Mouse (Mus musculus) thymus, postnatal 10 days (tissue): ENCODE measurements around the gene Tyw3.
A peak's percentile ranks its signal among the peaks of the same experiment; 100 is the strongest.
"Not testable (repeated sequence)": the region's sequence is repeated elsewhere in the genome, so short reads cannot be mapped to it uniquely, and the experiment has no call there.

Experiments
- DNase-seq, 2 experiments: peaks; one replicate each; pipeline ENCODE4 v3.0.0; 2021; ENCODE audit warnings: low spot score in 2 of 2

Gene Tyw3

DNA sequence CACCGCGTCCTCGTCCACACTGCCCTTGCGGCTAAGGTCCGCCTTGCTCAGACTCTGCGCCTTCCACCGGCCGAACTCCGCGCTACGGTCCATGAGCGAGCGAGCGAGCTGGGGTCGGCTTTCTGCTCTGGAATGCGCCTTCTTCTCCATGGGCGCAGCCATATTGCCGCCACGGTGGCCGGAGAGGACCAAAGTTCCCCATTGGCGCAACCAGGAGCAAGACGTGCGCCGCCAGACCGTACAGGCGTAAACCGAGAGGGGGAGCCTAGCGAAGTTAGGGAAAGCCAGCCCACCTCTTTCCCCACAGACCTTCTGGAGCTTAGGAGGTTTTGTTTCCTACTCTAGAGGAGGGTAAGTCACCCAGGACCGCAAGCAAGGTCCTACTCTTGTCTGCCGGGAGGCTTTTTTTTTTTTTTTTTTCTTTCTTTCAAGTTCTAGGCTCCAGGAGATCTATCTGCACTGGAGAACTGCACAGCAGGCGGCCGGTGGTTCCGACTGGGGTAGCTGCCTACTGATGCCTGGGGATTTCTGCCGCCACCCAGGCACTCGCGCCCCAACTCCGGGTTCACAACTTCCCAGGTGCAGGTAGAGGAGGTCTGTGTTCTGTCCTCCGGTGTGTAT is at the start of gene Tyw3:
Tyw3 (minus strand) TSS at position 171 of the 621 bp plus-strand sequence.
- DNase-seq = peak; percentile 94 to 96

DNA sequence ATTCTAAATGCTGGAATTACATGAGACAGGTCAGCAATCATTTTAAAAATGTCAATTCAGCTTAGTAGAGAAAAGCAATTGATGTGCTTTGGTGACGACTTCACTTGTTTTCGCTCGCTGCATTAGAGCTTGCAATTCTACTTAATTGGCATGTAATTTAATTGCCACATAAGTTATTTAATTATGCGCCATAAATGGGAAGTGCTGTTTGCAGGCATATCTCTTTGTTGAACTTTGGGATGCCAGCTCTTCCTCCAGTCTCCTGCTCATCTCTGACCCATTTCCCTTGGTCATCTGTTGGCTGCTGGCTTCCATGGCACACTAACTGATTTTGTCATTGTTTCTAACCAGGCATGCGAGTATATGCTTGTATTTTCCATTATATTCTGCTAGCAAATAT is 36.2 kb upstream of the Tyw3 start:
- no peak for DNase-seq

DNA sequence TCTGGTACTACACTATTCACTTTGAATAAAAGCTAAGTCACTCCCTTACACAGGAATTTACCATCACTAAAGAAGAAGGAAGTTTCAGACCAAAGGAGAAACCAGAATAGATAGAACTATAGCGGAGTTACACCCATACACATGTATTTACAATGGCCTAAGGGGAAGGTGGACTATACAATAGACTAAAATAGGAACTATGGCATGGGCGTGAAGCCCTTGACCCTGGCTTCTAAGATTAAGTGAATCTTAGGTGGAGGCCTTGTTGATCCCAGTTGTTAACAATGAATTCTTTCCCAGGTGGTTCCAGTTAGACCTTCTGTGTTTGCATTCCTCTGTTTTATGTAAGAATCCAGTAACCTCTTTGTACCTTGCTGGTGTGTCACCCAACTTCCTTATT is 34.4 kb upstream of the Tyw3 start:
- DNase-seq = not testable (repeated sequence)

DNA sequence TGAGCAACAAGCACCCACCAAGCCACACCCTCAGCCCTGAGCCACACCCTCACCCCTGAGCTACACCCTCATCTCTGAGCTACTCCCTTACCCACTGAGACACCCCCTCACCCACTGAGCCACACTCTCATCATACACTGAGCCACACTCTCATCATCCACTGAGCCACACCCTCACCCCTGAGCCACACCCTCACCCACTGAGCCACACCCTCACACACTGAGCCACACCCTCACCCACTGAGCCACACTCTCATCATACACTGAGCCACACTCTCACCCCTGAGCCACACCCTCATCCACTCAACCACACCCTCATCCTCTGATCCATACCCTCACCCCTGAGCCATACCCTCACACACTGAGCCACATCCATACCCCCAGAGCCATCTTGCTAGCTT is 31.4 kb upstream of the Tyw3 start:
- no peak for DNase-seq

DNA sequence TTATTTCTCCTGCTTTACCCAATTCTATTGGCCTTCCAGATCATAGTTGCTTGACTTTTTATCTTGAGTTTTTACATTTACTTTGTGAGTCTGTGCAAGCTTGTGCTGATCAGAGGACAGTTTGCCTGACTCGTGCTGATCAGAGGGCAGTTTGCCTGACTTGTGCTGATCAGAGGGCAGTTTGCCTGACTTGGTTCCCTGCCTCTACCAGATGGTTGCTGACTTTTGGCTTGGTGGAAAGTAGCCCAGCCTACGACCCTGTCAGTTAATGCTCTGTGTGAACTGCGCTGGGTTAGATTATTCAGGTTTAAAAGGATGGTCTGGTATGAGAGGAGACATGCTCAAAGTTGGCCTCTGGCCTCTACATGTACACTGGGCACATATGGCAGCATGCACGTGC is 19.2 kb upstream of the Tyw3 start:
- DNase-seq = no peak

DNA sequence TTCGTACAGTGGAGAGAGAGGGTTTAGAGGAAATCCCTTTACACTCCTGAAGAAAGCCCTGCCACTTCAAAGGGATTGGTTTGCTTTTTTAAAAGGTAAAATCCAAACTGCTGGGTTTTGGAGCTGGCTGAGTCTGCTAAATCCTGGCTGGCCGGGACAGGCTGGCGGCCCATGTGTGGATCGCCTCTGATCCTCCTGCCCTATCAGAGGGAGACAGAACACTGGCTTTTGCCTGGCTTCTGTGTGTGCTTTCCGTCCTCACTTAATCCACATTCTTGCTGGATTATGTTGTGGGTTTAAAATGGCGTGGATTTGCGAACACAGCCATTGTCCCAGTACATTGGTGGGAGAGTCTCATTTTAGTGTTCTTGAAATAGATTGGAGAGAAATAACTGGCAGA is 18.4 kb upstream of the Tyw3 start:
- no peak for DNase-seq

DNA sequence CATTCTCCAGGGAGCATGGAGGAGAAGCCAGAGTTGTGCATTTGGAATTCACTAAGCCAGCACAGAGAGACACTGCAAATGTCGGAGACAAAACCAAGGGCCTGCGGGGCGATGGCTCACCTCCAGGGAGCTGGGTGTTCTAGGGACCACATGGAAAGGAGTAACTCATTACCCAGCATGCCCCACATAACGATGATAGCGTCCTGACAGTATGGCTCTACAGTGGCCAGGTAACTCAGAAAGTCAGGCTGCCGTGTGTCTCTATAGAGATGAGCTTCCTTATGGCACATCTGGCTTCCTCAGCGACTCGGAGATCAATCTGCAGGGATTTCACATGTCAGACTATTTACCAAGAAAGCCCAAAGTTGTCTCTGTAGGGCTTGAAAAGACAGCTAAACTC is 17.9 kb upstream of the Tyw3 start:
- DNase-seq = no peak

DNA sequence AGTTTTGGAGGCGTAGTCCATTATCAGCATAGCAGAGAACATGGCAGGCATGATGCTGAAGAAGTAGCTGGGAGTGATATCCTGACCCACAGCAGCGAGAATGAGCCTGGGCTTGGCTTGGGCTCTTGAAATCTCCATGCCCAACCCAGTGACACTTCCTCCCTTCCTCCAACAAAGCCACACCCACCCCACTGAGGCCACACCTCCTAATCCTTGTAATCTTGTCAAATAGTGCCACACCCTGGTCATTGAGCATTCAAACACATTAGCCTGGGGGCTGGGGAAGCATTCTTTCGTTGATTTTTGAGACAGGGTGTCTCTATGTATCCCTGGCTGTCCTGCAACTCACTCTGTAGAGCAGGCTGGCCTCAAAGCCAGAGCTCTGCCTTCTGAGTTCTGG is 15.0 kb upstream of the Tyw3 start:
- no peak for DNase-seq

DNA sequence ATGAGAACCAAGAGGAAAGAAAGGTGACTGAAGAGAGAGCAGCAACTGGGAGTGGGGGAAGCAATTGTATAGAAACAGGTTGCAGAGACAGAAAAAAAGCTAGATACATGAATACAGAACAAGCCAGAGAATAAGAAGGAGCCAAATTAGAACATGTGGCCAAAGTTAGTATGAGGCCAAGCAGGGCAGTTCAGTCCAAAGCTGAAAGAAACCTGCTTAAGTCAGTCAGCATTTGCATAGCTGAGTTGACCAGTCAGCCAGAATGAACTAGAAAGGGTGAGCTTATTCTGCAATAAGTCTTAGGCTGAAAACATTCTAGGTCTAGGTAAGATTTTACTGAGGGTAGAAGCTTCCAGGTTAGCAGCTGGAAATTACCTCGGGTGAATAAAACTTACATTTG is 11.0 kb upstream of the Tyw3 start:
- no peak for DNase-seq

DNA sequence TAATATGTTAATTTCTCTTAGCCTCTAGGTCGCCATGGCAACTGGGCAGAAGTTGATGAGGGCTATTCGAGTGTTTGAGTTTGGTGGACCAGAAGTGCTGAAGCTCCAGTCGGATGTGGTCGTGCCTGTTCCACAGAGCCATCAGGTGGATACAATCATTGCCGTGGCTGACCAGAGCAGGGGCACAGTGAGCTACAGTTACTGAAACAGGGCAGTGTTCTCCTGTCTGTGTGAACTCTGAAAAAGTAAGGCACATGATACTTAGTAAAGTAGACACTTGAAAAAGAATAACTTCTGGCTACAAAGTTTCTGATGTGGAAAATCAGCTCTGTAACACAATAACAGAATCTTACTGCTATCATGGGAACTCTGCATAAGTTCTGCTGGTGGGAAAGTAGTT is 8.0 kb upstream of the Tyw3 start:
- DNase-seq = no peak

DNA sequence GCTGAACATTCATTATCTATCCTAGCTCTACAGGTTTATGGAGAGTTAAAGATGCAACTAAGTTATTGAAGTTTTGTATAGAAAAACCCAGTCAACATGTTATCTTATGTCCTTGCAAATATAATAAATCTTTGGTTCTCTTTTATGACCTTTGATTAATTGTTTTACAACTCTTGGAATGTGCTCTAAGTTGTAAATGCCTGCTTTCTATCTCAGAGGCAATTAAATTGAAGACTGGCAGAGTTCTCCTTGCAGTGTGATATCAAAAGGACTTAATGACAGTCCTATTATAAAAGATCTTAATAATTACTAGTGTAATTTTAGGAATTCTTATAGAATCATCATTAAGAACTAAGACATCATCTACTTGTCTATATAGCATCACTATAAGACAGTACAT is 5.2 kb upstream of the Tyw3 start:
- no peak for DNase-seq

DNA sequence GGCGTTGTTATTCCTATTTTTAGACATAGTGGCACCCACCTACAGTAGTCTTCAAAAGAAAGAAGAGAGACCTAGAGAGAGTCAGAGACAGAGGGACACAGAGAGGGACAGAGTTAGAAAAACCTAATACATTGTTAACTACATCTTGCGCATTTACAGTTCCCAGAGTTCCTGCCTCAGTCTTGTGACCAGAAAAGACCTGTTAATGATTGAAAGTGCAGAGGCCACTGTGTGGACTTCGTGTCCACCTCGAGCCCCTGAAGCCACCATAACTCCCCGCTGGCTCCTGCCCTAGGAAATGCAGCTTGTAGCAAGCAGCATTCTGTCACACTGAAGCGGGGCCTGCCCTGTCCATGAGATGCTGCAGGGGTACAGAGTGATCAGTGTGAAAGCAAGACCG is 657 bp upstream of the Tyw3 start:
- DNase-seq = peak in 1 of 2 experiments; percentile 13

DNA sequence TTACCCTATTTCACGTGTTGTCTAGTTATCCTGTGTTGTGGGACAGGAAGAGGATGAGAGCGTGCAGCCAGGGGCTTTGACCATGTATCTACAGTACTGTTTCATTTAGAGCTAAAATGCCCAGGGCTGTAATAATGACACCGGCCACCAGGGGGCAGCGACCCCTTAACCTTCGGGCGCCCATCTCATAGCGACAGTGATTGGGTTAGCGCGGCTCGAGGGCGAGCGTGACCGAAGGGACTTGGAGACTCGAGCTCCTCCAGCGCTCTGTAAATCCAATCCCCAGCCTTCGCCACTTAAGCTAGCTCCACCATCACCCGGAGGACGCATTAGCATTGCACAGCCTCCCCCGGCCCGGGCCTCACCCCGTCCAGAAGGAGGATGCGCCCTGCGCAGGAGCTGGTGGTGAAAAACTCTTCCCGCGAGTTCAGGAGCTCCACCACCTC is 393 bp downstream of the Tyw3 start, which contains the start of gene Cryz:
Cryz (plus strand) TSS at position 224 of the 446 bp plus-strand sequence.
- DNase-seq = peak; percentile 82 to 88

DNA sequence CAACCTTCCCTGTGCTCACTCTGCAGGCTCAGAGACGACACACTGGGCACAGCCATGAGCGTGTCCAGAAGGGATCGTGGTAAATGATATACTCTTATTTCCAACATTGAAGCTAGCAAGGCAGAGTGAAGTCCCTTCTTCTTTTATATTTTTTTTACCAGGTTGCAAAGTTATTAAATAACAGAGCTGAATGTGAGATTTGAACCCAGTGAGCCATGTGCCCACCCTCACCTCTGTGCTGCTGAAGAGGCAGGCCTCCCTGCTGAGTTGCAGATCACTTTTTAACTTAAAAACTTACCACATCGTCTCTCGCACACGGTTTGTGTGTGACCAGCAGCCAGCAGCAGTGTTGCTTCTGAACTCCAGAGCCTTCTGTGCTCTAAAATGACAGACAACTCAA is 2.7 kb downstream of the Tyw3 start:
- DNase-seq = no peak

DNA sequence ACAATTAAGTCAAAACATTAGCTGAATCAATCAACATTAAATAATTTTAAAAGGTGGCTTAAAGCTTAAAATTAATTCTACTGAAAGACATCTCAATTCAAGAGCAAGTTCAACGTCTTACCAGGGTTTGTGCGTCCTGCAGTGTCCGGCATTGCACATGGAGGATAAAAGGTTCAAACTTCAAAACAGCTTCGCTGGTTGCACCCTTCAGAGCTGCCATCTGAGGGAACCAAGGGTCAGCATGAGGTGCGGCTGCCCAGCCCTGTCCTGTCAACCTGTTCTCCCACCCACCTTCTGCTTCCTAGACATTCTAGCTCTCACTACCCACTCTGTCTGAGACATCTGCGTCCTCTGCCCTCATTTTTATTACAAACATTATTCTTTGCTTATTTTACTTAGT is 3.3 kb downstream of the Tyw3 start:
- no peak for DNase-seq

DNA sequence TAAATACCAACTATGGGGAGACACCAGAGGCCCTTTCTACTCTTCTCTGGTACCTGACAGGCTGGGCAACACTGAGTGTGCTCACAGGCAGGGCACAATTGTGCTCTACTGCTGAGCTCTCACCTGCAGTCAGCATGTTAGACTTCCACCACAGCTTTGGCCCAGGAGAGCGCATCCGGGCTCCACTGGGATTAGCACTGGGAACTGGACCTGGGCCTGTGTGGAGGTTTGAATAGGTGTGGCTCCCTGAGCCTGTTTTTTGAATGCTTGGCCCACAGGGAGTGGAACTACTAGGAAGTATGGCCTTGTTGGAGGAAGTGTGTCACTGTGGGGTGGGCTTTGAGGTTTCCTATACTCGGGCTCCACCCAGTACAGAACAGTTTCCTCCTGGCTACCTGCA is 5.3 kb downstream of the Tyw3 start:
- DNase-seq = no peak

DNA sequence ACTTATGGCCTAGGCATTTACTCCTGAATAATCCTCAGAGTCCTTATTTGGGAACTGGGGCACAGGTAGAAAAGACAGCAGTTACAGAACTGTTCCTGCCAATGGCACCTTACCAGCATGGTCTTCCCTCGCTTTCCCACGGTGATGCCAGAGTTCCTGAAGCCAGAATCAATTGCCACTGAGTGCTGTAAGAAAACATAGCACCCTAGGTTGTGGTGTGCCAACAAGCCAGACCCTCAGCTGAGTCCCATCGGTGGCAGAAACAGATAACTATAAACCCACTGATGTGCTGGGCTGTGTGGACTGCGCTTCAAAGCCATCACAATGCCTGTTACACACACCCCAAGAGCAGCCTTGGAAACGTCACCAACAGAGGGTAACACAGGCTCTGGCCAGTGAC is 5.9 kb downstream of the Tyw3 start:
- DNase-seq = no peak

DNA sequence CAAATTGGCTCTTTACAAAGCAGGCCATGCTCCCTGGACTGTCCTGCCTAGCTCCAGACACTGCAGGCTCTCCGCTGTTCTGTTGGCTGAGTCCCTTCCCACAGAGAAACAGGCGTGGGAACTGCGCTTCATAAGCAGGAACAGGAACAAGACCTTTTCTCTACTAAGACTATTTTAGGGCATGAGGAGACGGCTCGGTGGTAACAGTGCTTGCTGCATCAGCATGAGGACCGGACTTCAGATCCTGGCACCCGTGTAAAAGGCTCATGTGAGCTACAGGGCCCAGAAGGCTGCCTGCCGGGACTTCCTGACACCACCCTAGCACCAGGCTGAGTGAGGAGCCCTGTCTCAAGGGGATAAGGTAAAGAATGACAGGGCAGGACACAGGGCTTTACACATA is 12.6 kb downstream of the Tyw3 start:
- DNase-seq = no peak

DNA sequence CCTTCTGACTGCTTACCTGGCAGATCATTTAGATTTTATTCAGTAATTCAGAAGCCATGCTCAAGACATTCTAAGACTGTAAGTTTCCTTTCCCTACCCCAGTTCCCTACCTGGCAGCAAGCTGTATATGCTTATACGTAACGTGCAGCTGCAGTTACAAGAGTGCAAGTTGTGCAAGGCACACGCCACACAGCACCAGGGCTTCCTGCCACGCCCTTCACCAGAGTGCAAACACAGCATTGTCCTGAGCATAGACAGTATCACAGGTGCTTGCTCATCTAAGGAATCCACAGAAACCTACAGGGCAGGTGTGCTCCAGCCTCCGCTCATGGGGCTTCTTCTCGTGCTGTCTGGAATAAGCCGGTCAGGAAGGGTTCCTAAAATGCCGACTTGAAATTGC is 19.0 kb downstream of the Tyw3 start:
- no peak for DNase-seq

DNA sequence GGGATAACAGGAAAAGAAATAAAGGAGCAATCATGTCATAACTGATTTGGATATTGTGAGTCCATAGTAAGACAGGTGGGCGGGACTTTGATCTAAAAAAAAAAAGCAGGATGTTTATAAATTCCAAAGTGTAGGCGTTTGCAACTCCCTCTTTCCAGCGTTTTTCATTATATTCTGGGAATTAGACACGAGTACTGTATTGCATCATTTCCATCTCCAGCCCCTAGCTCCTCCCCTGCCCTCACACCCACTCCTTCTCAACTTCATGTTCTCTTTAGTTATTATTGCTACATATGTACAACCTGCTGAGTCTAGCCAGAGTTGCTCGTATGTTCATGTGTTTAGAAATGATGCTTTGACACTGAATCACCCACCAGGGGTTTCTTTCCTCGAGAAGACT is 23.2 kb downstream of the Tyw3 start:
- DNase-seq = no peak

DNA sequence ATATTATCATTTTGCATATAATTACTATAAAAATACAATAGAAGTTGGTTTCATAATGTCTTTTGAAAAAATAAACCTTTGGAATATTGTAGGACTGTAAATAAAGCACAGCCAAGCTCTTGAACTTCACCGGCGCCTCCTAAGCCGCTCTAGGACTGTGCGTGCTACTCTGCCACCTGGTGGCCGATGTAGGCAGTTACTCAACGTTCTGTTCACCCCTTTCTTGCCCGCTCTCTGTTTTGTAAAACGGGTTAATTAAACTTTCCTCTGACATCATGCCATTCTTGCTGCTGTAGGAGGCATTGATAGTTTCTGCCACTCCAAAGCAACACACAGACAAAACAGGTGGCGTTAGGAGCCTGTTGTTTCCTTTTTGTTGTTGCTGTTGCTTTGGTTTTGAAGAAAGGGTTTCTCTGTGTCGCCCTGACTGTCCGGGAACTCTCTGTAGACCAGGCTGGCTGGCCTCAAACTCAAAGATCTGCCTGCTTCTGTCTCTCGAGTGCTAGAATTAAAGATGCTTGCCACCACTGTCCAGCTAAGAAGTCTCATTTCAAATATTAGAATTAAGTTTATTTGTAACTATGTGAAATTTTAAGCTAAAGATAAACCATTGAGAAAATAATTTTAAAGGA is 24.4 kb downstream of the Tyw3 start:
- peak in 1 of 2 experiments; percentile 58 for DNase-seq

DNA sequence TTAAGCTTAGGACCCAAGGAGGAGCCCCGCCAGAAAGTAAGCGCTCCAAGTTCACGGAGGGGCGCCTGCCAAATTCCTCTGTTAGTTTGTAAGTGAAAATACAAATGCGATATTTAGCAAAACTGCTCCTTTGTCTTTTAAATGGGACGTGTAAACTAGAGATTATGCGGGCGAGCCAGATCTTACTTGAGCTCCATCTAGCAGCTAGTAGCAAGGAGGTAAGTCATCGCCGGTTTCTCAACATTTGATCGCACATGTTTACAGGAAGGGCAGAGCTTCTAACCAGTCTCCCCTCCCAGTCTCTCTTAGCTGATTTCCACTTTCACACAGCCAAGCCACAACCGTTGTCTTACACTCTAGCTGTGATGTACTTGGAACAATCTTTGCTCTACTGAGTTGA is 26.1 kb downstream of the Tyw3 start:
- DNase-seq = no peak

DNA sequence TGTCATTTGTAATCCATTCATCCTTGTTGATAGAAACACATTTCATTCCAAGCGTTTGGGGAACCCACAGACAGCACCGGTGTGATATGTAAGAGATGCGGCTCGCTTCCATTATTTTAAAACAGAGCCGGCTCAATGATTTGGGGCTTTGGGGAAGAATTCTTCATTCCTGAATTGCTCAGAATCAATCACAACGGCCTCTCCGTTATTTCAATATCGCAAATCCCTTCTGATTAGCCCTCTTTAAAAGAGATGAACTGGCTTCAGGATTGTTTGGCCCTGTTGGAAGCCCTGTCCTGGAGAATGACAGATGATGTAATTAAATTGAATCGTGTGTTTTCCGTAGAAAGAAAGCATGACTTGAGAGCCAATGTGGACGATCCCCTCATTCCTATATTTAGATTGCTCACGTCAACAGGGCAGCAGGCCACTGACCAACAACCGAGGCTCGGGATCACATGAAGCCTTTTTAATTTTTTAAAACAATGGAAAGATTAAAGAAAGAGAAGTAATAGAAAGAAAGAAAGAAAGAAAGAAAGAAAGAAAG is 26.8 kb downstream of the Tyw3 start:
- DNase-seq = no peak

DNA sequence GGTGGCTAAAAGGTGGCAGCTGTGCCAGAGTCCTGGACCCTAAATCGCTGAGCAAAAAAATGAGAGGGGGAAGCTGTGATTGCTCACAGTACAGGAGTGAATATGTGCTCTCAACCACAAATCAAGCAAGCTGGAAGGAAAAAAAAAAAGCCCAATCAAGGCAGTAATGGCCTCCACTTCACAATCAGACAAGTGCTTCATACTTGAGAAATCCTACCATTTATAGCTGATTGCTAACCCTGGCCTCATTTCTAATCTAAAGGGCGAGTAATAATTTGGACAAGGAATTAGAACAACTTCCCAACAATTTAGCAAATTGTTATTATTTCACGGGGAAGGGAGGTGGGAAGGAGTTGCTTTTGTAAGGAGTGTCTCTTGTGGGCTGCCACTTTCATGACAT is 31.5 kb downstream of the Tyw3 start:
- no peak for DNase-seq
